Mouse (Mus musculus): ENCODE data around the gene Amd2.

GRCm38 (mm10) chr10:35761280-35761679, 49.6 kb upstream of the Amd2 start:
- TF ChIP-seq CTCF (IDR thresholded peaks at IDR 0.05; ENCODE audit: control insufficient read depth, insufficient read depth, insufficient read length) (no peak), FOSL1 (IDR thresholded peaks at IDR 0.05; ENCODE audit: insufficient read depth, low read length, poor library complexity, severe bottlenecking) (no peak), MAX (IDR thresholded peaks at IDR 0.05) (no peak)
